Mouse (Mus musculus): ENCODE data around the gene Rnf166. TPM values are rescaled to one million over a fixed set of nuclear protein-coding genes. Genes with fewer than 3 reads are reported as not detected.

Gene Rnf166
- polyA plus RNA-seq, 1 experiment = 120 TPM

DNA sequence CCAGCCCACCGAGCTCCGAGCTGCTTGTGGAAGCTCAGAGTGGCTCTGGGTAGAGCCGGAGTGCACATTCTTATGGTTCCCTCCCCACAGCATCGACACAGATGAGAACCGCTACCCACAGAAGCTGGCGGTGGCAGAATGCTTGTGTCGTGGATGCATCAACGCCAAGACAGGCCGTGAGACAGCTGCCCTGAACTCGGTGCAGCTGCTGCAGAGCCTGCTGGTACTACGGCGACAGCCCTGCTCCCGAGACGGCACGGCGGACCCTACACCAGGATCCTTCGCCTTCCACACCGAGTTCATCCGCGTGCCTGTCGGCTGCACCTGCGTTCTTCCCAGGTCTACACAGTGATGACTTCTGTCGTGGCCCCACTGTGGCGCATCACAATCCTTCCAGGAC lies 52.6 kb downstream of the Rnf166 start:
- no peak overlapping the region for H3K4me3 ChIP-seq (ENCODE audit: control insufficient read depth, low read depth, low read length)
- H3K4me1 ChIP-seq (ENCODE audit: control insufficient read depth, insufficient read depth, low read length) = no peaks in the 10 kb centered on the region
- H3K36me3 ChIP-seq (ENCODE audit: control insufficient read depth, insufficient read depth, low read length) = no peaks in the 10 kb centered on the region
- no peak overlapping the region for H3K27ac ChIP-seq (ENCODE audit: control insufficient read depth, insufficient read depth, low read depth, low read length)
- H3K27me3 ChIP-seq (ENCODE audit: control insufficient read depth, insufficient read depth, low read length) = no peaks in the 10 kb centered on the region
- TF ChIP-seq POLR2A (IDR thresholded peaks at IDR 0.05; ENCODE audit: control insufficient read depth, low read depth, low read length) (no peak), CTCF (IDR thresholded peaks at IDR 0.05; ENCODE audit: control insufficient read depth, insufficient read depth, insufficient replicate concordance, low read depth, low read length) (no peak)

DNA sequence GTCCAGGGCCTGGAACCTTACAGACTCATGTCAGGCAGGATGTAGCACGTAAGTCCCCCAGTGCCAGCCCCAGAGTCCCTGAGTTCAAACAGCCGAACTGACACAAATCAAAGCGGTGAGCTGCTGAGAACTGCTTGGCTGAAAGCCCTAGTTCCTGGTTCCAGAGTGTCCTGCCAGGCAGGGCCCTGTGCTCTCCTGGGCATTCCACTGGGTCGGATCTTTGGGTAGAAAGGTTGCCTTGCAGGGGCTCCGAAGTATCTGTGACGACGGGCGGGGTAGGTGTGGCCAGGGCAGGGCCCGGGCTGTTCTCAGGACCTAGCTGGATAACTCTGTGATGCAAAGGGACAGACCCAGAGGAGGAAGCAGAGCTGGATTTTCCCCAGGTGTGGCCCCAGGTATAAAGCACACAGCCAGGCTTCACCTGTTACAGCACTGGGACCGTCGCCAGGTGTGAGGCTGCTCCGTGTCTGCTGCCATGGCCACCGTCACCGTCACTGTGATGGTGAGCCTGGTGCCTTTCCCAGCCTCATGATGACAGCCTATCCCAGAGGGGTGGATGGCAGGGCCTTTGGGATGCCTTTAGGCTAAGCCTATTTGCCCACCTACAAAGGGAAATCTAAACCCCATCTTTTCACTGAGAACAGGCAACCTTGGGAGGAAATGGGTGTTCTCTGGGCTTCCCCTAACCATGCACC lies 54.3 kb downstream of the Rnf166 start, which contains the start of gene Il17c:
Gene Il17c, plus strand, starts transcription at position 645 of the 695 bp plus-strand sequence.
- H3K27me3 ChIP-seq (ENCODE audit: control insufficient read depth, insufficient read depth, low read length) = no peaks in the 10 kb centered on the region
- no peaks in the 10 kb centered on the region for H3K4me1 ChIP-seq (ENCODE audit: control insufficient read depth, insufficient read depth, low read length)
- no peak within 1 kb of the TSS for H3K4me3 ChIP-seq (ENCODE audit: control insufficient read depth, low read depth, low read length)
- H3K27ac ChIP-seq (ENCODE audit: control insufficient read depth, insufficient read depth, low read depth, low read length) = no peak within 1 kb of the TSS
- TF ChIP-seq POLR2A (IDR thresholded peaks at IDR 0.05; ENCODE audit: control insufficient read depth, low read depth, low read length) = no peak
- no peak for TF ChIP-seq CTCF (IDR thresholded peaks at IDR 0.05; ENCODE audit: control insufficient read depth, insufficient read depth, insufficient replicate concordance, low read depth, low read length)
- no peaks in the 10 kb centered on the region for H3K36me3 ChIP-seq (ENCODE audit: control insufficient read depth, insufficient read depth, low read length)

DNA sequence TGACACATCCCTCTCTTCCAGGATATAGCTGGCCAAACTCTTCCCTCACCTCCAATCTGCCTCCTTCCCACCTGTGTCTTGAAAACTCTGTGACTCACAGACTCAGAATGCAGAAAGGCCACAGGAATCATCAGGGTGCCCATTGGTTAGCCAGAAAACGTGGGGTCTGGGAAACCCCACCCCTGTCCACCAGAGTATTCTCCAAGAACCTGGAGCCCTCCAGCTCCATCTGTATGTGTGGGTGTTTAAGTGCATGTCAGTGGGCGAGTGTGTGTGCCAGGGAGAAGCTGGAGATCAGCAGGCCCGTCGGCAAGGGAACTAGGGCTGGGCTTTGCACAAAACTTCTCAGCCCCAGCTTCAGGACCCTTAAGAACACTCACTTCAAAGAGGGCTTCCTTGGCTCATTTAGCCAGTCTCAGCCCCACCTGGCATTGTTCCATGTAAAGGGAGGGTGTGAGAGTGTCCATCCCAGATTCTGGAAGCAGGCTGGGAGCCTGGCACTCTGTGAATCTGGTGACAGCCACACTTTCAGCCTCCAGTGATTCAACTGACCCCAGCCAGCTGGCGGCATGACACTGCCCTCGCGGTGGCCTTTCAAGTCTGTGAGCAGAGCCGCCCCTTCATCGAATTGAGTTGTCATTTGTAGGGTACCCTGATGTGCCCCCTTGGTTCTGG lies 55.8 kb downstream of the Rnf166 start:
- Histone ChIP-seq H3K4me1 (ENCODE audit: control insufficient read depth, insufficient read depth, low read length) (no peaks in the 10 kb centered on the region), H3K36me3 (ENCODE audit: control insufficient read depth, insufficient read depth, low read length) (0 out of 2 replicates have a peak, but pooled peaks cover 2% of the 10 kb centered on the region), H3K4me3 (ENCODE audit: control insufficient read depth, low read depth, low read length) (no peak overlapping the region), H3K27me3 (ENCODE audit: control insufficient read depth, insufficient read depth, low read length) (no peaks in the 10 kb centered on the region), H3K27ac (ENCODE audit: control insufficient read depth, insufficient read depth, low read depth, low read length) (no peak overlapping the region)
- TF ChIP-seq POLR2A (IDR thresholded peaks at IDR 0.05; ENCODE audit: control insufficient read depth, low read depth, low read length) (no peak), CTCF (IDR thresholded peaks at IDR 0.05; ENCODE audit: control insufficient read depth, insufficient read depth, insufficient replicate concordance, low read depth, low read length) (no peak)

Other genes with a start within 250 kb of the Rnf166 start
- 35.2 and 35.7 TPM in 2 replicates for gene Zfpm1, start 193.9 kb downstream of the Rnf166 start, polyA plus RNA-seq (2012; rRNA removed)
- 0.10 TPM in 1 of 2 replicates, not detected in the other for gene Trhr2, start 115.3 kb downstream of the Rnf166 start, polyA plus RNA-seq (2012; rRNA removed)
- gene Zc3h18, start 99.5 kb downstream of the Rnf166 start, polyA plus RNA-seq (2012; rRNA removed) = 19.6 and 22.9 TPM in 2 replicates
- 0.16 TPM in 2 replicates for gene Il17c, start 54.0 kb downstream of the Rnf166 start, polyA plus RNA-seq (2012; rRNA removed)
- 8.0 and 11.0 TPM in 2 replicates for gene Cyba, start 43.1 kb downstream of the Rnf166 start, polyA plus RNA-seq (2012; rRNA removed)
- 6.5 and 6.6 TPM in 2 replicates for gene Mvd, start 32.6 kb downstream of the Rnf166 start, polyA plus RNA-seq (2012; rRNA removed)
- gene Snai3, start 15.3 kb downstream of the Rnf166 start, polyA plus RNA-seq (2012; rRNA removed) = 3.7 and 3.8 TPM in 2 replicates
- gene Ctu2, start 79 bp upstream of the Rnf166 start, polyA plus RNA-seq (2012; rRNA removed) = 29.3 and 37.7 TPM in 2 replicates
- 6.8 and 9.1 TPM in 2 replicates for gene Piezo1, start 75.3 kb upstream of the Rnf166 start, polyA plus RNA-seq (2012; rRNA removed)
- 4.5 and 5.0 TPM in 2 replicates for gene Cdt1, start 92.0 kb upstream of the Rnf166 start, polyA plus RNA-seq (2012; rRNA removed)
- 267 and 294 TPM in 2 replicates for gene Aprt, start 100.8 kb upstream of the Rnf166 start, polyA plus RNA-seq (2012; rRNA removed)
- 5.9 TPM in 2 replicates for gene Galns, start 135.4 kb upstream of the Rnf166 start, polyA plus RNA-seq (2012; rRNA removed)
- gene Trappc2l, start 135.6 kb upstream of the Rnf166 start, polyA plus RNA-seq (2012; rRNA removed) = 100 and 102 TPM in 2 replicates
- not detected in 2 replicates for gene Pabpn1l, start 146.7 kb upstream of the Rnf166 start, polyA plus RNA-seq (2012; rRNA removed)
- gene Cbfa2t3, start 223.0 kb upstream of the Rnf166 start, polyA plus RNA-seq (2012; rRNA removed) = 0.53 and 0.59 TPM in 2 replicates

All from testis, adult 2 months (tissue).